Mouse (Mus musculus): ENCODE results near the gene Mid1.

GRCm38 (mm10) chrX:169843267-169843666 is 158.3 kb downstream of the Mid1 start:
- TF ChIP-seq POLR2A (IDR thresholded peaks at IDR 0.05; ENCODE audit: extremely low read depth, insufficient read depth, low read length) (no peak), CTCF (IDR thresholded peaks at IDR 0.05; ENCODE audit: extremely low read depth, insufficient read depth, low read length) (no peak)
